Mouse (Mus musculus): ENCODE measurements at regions not wholly inside any gene's neighbourhood (a gene's known extent, or its start where the extent isn't known, plus 50 kb on each side); places are given as distances from the start of the nearest gene placed in this dataset.

DNA sequence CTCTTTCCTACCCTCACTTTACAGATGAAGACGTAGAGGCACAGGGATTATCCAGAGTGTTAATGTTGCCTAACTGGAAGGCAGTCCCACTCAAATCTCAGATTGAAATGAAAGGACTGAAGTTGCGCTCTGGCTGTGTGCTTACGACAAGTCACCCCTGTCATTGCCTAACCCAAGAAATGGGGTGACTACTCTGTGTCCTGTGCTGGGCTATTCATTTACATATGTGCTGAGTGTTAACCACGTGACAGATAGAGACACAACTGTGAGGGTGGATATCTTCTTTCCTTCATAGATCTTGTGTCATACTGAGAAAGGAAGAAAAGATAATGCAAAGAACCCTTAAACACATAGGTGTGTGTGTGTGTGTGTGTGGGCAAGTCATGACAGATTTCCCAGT, 120.7 kb upstream of the Zc3h12c start:
- TF ChIP-seq TCF12 (IDR thresholded peaks at IDR 0.05; ENCODE audit: insufficient read depth, poor library complexity, severe bottlenecking) (no peak), USF1 (IDR thresholded peaks at IDR 0.05; ENCODE audit: low read depth) (peak; percentile 18), MAX (IDR thresholded peaks at IDR 0.05; ENCODE audit: low read depth) (no peak), POLR2A (IDR thresholded peaks at IDR 0.05; ENCODE audit: insufficient read length, low read depth) (no peak), E2F4 (IDR thresholded peaks at IDR 0.05; ENCODE audit: insufficient read depth) (no peak)
